Mouse (Mus musculus) lung, postnatal 36 days (tissue): ENCODE measurements around the gene Olfr57.
"Not testable (repeated sequence)": the region's sequence is repeated elsewhere in the genome, so short reads cannot be mapped to it uniquely, and the experiment has no call there.

Experiments used
- DNase-seq: peaks from one replicate; pipeline ENCODE4 v3.0.0; 2022; ENCODE audit warnings: mixed read lengths

The Olfr57 gene

DNA sequence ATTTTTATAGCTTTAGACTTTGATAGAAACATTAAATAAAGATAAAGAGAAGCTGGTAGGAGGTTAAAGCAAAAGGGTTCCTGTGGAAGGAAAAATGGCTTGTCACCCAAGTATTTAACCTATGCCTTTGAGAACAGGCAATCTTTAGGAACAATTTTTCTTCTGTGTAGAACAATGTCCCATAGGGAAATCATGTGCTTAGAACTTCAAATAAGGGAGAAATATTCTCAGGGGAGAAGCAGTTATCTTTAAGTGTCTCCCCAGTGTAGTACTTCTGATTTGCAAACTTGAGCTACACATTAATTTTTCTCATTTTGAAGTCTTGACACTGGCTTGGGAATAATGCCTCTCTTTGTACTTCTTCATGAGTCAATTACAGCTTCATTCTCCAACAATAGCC, at the start of gene Olfr57:
Gene Olfr57 (plus strand): TSS at position 301 of the 400 bp plus-strand sequence.
- no peak for DNase-seq

DNA sequence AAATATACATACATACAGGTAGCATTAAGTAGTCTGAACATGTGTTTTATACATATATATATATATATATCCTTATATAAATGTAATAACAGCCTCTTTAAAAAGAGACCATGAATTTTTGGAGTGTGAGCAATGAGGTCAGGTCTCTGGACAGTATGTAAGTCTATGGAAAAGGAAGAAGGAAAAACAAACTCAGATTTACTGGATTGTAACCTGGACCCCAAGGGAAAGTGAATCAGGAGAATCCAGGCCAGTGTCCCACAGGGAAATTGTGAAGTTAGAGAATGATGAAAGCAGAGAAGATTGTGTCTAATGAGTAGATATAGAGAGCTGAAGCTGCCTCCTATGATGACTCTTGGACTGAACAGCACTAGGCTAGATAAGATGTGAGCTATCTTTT, 47.8 kb upstream of the Olfr57 start, which contains the start of gene Olfr1352:
Gene Olfr1352 (plus strand): TSS at position 301 of the 400 bp plus-strand sequence.
- no peak for DNase-seq

DNA sequence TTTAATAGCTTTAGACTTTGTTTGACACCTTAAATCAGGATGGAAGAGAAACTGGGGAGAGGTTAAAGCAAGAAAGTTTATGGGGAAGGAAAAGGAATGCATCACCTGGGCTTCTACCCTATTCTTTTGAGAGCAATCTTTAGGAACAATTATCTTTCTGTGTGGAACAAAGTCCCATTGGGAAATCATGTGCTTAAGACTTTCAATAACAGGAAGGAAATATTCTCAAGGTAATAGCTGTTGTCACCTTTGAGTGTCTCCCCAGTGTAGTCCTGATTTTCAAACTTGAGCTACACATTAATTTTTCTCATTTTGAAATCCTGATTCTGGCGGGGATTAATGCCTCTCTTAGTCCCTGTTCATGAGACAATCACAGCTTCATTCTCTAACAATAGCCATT, 16.4 kb upstream of the Olfr57 start, which contains the start of gene Olfr1351:
Gene Olfr1351 (plus strand): TSS at position 301 of the 400 bp plus-strand sequence.
- no peak for DNase-seq

DNA sequence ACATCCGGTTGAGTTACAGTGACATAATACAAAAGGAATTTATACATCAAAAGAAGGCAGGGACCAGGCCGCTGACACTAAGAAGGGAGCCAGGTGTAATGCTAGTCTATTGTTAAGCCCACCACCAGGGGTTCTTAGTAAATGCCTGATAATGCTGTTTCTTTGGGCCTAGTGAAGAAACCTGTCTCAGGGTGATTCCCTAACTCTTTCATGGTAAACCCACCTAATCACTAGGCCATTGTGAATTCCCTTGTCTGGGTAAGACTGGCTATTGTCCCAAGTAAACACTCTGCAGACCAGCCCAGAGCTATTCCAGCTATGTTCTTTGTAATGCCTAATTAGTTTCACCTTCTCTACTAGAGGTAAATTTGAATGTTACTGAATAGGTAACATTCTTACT, 13.9 kb downstream of the Olfr57 start:
- DNase-seq = not testable (repeated sequence)

DNA sequence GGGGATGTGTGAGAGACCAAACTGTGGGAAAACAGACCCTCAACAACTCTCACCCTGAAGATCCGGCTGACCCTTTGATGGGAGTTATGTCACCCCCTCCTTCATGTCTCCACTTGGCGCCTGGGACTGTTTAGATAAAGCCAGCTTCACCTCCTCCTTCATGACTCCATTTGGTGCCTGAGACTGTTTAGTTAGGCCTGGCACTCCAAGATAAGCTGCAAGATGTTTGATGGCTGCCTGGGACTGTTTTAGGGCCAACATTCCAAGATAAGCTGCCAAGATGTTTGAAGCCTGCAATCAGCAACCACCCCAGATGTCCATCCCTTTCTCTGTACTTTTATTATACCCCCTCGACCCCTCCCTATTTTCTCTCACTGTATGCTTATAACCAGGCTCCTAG, 28.8 kb downstream of the Olfr57 start:
- not testable (repeated sequence) for DNase-seq
